Mouse (Mus musculus) lung, embryonic 16.5 days (tissue): ENCODE results near the gene Gpx4. TPM values are rescaled to one million over a fixed set of nuclear protein-coding genes. Genes with fewer than 3 reads are reported as not detected.

ENCODE experiments used
- ATAC-seq: fragments of 200-750 bp; cut with Nextera tagmentation; 2 replicates; pipeline ENCODE4 v1.8.0; 2017; ENCODE audit warnings: low read depth, mild to moderate bottlenecking, moderate library complexity
- H3K27ac ChIP-seq: fragments of 300-500 bp; sonication (generic); 2 replicates; pipeline ENCODE4 v1.5.1; 2014; ENCODE audit warnings: mild to moderate bottlenecking, control low read depth, low read length
- H3K27me3 ChIP-seq: fragments of 300-500 bp; sonication (generic); 2 replicates; pipeline ENCODE4 v1.6.1; 2014; ENCODE audit warnings: low read depth, low read length, mixed read lengths; ENCODE audit not compliant: control insufficient read depth, insufficient read depth
- H3K36me3 ChIP-seq: fragments of 300-500 bp; sonication (generic); 2 replicates; pipeline ENCODE4 v1.6.1; 2014; ENCODE audit warnings: low read length; ENCODE audit not compliant: control insufficient read depth, insufficient read depth
- H3K4me1 ChIP-seq: fragments of 300-500 bp; sonication (generic); replicated peaks from 2 replicates; pipeline ENCODE4 v1.6.1; 2014; ENCODE audit warnings: low read length, mixed read lengths; ENCODE audit not compliant: control insufficient read depth, insufficient read depth
- H3K4me2 ChIP-seq: fragments of 300-500 bp; sonication (generic); 2 replicates; pipeline ENCODE4 v1.6.1; 2014; ENCODE audit warnings: low read depth, low read length, control low read depth
- H3K4me3 ChIP-seq: fragments of 300-500 bp; sonication (generic); 2 replicates; pipeline ENCODE4 v1.5.1; 2014; ENCODE audit warnings: mild to moderate bottlenecking, low read length, control low read depth
- H3K9ac ChIP-seq: fragments of 300-500 bp; sonication (generic); 2 replicates; pipeline ENCODE4 v1.6.1; 2014; ENCODE audit warnings: low read length, control low read depth
- H3K9me3 ChIP-seq: fragments of 300-500 bp; sonication (generic); 2 replicates; pipeline ENCODE4 v1.6.1; 2016; ENCODE audit warnings: low read length; ENCODE audit not compliant: control insufficient read depth
- WGBS: fragments of 180-500 bp; shearing (Covaris S2); extraction: QIAGEN DNeasy Blood & Tissue Kit; methylation state at CpG from one replicate; pipeline ENCODE4 v1.1.7; 2014; 5-methylcytosine and 5-hydroxymethylcytosine counted together
- polyA plus RNA-seq: library from polyadenylated mRNA; unstranded; fragments of >200 nt; fragmentation: Nextera tagmentation; extraction: Ambion mirVana; gene quantifications from 2 replicates; pipeline ENCODE4 v1.2.1, GENCODE M21; 2015

The Gpx4 gene
- polyA plus RNA-seq, 1 experiment from 2014 or later, result 554 TPM

DNA sequence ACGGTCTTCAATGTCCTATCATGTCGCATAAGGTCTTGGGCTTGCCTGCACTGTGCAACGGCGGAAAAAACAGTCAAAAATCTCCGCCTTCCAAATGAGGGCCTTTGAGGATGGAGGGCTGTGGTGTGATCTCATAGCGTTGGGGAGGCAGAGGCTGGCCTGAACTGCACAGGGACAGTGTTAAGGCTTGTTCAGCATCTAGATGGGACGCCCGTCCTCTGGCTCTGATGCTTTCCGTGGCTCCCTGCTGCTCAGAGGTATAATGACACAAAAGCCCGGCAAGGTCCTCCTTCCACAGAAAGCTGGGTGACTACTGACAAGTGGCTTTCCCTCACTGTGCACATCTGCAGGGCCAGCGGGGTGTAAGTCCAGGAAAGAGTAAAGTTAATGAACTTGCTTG lies 26.8 kb upstream of the Gpx4 start:
- peak overlapping the region; percentile 27; the same call in 1 of the 2 replicates for H3K27ac ChIP-seq
- peak overlapping the region; percentile 53 for H3K4me2 ChIP-seq
- H3K4me1 ChIP-seq, result peaks cover 31% of the 10 kb centered on the region
- WGBS, result 29% methylated on average over 11 of the region's 11 CpGs
- no peaks in the 10 kb centered on the region for H3K36me3 ChIP-seq
- peaks cover 2% of the 10 kb centered on the region; the same call in 1 of the 2 replicates for H3K27me3 ChIP-seq
- no peaks in the 10 kb centered on the region for H3K9me3 ChIP-seq
- H3K9ac ChIP-seq, result peak overlapping the region; percentile 61
- peak overlapping the region; percentile 37 for H3K4me3 ChIP-seq
- ATAC-seq, result no peak

DNA sequence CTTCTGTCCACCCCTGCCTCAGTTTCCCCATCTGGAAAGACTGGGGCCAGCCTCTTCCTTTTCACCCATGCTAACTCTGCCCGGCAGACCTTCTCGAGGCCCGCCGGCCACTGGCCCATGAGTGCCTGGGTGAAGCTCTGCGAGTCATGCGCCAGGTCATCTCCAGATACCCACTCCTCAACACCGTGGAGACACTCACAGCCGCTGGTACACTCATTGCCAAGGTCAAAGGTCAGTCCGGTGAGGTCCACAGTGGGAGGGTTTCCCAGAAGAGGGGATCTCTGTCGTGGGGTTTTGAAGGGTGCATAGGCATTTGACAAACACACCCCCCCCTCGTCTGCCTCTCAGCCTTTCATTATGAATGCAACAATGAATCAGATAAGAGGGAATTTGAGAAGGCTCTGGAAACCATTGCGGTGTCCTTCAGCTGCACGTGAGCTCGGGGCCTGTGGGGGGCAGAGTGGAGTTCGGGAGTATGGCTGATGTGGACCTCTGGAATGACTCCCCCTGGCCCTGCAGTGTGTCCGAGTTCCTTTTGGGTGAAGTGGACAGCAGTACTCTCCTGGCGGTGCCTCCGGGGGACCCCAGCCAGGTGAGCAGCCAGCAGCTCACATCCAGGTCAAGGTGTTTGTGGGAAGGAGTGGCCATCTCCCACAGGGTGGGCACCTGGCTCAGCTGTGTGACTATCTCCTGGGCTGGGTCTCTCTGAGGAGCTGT lies 26.2 kb upstream of the Gpx4 start:
- peak overlapping the region; percentile 37; the same call in 1 of the 2 replicates for H3K4me3 ChIP-seq

DNA sequence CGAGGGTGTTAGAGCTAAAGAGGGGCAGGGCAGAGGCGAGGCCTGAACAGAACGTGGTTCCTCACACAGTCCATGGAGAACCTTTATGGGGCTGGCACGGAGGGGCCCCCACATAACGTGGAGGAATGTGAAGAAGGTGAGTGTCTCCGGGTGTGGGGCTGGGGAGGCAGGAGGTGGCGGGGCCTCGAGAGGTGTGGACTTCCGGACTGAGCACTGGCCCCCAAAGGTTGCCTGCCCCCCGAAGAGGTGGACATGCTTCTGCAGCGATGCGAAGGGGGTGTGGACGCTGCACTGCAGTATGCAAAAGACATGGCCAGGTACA lies 25.7 kb upstream of the Gpx4 start:
- Histone ChIP-seq H3K4me2 (no peak overlapping the region), H3K27ac (no peak overlapping the region), H3K4me3 (no peak overlapping the region), H3K9ac (no peak overlapping the region), H3K4me1 (peaks cover 25% of the 10 kb centered on the region), H3K27me3 (no peaks in the 10 kb centered on the region), H3K9me3 (no peaks in the 10 kb centered on the region), H3K36me3 (no peaks in the 10 kb centered on the region)
- no peak for ATAC-seq
- WGBS, result 83% methylated on average over 13 of the region's 13 CpGs

More for the DNA sequence above, 26.2 kb upstream of the Gpx4 start:
- no peak for ATAC-seq
- Histone ChIP-seq H3K4me1 (peaks cover 29% of the 10 kb centered on the region), H3K27ac (no peak overlapping the region), H3K36me3 (no peaks in the 10 kb centered on the region), H3K9me3 (no peaks in the 10 kb centered on the region), H3K9ac (0 out of 2 replicates have a peak overlapping the region, but pooled peaks have one; percentile 23), H3K27me3 (no peaks in the 10 kb centered on the region), H3K4me2 (peak overlapping the region; percentile 53)
- WGBS, result 73% methylated on average over 18 of the region's 18 CpGs

DNA sequence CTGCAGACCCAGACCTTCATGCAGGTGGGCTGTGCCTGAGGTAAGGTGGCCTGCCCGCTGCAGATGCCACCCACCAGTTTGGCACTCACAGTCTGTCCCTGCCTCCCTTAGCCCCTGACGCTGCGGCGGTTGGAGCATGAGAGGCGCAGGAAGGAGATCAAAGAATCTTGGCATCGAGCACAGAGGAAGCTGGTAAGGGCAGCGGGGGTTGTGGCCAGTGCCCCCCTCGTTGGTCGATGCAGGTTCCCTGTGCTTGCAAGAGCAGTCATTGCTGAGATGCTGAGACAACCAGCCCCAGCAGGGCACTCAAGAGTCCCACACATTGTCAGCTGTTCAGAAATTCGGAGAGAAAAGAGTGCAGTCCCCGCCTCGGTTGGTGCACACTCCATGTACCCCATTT lies 24.8 kb upstream of the Gpx4 start:
- no peak overlapping the region for H3K27ac ChIP-seq
- H3K4me3 ChIP-seq, result no peak overlapping the region
- H3K27me3 ChIP-seq, result no peaks in the 10 kb centered on the region
- H3K36me3 ChIP-seq, result no peaks in the 10 kb centered on the region
- peaks cover 20% of the 10 kb centered on the region for H3K4me1 ChIP-seq
- WGBS, result 88% methylated on average over 12 of the region's 12 CpGs
- no peak for ATAC-seq
- H3K9ac ChIP-seq, result no peak overlapping the region
- no peaks in the 10 kb centered on the region for H3K9me3 ChIP-seq
- no peak overlapping the region for H3K4me2 ChIP-seq

DNA sequence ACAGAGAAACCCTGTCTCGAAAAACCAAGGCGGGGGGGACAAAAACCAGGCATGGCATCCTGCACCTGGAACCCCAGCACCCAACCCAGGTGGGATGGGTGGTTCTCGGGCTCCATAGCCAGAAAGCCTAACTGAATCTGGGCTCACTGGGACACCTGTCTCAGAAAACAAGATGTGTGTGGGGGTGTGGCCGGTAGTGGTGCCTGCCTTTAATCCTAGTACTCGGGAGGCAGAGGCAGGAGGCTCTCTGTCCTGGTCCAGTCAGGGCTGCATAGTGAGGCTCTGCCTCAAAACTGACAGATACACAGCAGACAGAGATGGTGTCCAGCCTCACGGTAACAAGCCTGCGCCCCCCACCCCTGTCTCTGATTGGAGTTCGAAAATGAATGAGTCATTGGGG lies 24.2 kb upstream of the Gpx4 start:
- no peaks in the 10 kb centered on the region for H3K36me3 ChIP-seq
- WGBS, result 95% methylated on average over 8 of the region's 8 CpGs
- ATAC-seq, result no peak
- no peak overlapping the region for H3K27ac ChIP-seq
- H3K4me1 ChIP-seq, result peaks cover 20% of the 10 kb centered on the region
- no peak overlapping the region for H3K4me2 ChIP-seq
- H3K9ac ChIP-seq, result no peak overlapping the region
- no peaks in the 10 kb centered on the region for H3K9me3 ChIP-seq
- no peaks in the 10 kb centered on the region for H3K27me3 ChIP-seq
- H3K4me3 ChIP-seq, result no peak overlapping the region

DNA sequence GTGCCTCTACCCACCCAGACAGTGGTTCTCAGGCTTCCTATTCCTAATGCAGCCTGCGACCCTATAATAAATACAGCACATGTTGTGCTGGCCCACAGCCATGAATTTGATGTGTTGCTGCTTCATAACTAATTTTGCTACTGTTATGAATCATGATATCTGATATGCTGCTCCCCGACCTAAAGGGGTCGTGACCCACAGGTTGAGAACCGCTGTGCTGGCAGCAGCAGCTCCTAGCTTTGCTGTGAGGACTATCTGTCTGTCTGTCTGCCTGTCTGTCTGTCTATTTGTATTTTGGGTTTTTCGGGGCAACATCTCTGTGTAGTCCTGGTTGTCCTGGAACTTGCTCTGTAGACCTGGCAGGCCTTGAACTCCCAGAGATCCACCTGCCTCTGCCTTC lies 23.2 kb upstream of the Gpx4 start:
- WGBS, result 63% methylated on average over 5 of the region's 5 CpGs

DNA sequence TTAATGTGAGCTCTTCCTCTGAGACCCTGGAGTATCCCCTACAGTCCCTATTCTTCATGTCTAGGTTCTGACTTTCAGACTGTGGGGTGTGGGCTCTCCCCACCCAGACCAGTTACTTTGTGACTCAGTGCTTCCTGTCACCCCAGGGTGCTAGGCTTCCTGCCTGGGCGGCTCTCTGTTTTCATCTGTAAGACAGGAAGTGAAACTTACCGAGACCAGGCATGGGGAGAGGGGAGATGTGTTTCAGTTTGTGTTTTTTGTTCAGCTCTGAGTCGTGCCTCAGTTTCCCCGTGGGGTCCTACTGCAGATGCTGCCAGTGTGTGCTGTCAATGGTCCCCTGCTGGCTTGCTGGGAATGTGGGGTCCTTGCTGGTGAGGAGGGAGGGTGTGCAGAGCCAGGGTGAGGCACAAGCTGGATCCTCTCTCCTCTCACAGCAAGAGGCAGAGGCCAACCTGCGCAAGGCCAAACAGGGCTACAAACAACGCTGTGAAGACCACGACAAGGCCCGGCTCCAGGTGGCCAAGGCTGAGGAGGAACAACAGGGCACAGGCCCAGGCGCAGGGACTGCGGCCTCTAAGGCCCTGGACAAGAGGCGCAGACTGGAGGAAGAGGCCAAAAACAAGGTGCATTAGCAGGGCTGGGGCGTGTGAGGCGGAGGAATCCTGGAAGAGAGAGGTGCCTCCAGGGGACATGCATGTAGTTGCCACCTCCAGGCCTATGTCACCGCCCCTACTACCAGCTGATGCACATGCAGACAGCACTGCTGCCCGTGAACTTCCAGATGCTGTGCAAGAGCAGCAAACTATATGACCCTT lies 22.5 kb upstream of the Gpx4 start:
- no peak overlapping the region for H3K4me3 ChIP-seq
- WGBS, result 70% methylated on average over 15 of the region's 15 CpGs
- H3K36me3 ChIP-seq, result no peaks in the 10 kb centered on the region
- H3K4me2 ChIP-seq, result no peak overlapping the region
- H3K27me3 ChIP-seq, result no peaks in the 10 kb centered on the region
- peaks cover 11% of the 10 kb centered on the region for H3K4me1 ChIP-seq
- H3K9me3 ChIP-seq, result no peaks in the 10 kb centered on the region
- no peak for ATAC-seq
- H3K9ac ChIP-seq, result no peak overlapping the region
- H3K27ac ChIP-seq, result no peak overlapping the region

More for the DNA sequence above, 23.2 kb upstream of the Gpx4 start:
- Histone ChIP-seq H3K4me1 (peaks cover 17% of the 10 kb centered on the region), H3K36me3 (no peaks in the 10 kb centered on the region), H3K27ac (no peak overlapping the region), H3K9me3 (no peaks in the 10 kb centered on the region), H3K9ac (no peak overlapping the region), H3K4me2 (no peak overlapping the region), H3K27me3 (no peaks in the 10 kb centered on the region), H3K4me3 (no peak overlapping the region)
- no peak for ATAC-seq

DNA sequence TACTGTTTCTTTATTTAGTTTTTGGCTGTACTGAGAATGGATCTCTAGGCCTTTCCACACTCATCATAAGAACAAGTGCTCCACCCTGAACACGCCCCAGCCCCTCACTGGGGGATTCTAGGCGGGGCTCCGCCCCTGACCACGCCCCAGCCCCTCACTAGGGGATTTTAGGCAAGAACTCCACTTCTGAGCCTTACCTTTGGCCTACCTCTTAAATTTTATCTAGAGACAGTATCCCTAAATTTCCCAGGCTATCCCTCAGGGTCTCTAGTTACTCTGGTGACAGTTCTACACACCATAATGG lies 22.0 kb upstream of the Gpx4 start:
- H3K9ac ChIP-seq, result no peak overlapping the region
- ATAC-seq, result no peak
- H3K4me2 ChIP-seq, result no peak overlapping the region
- H3K36me3 ChIP-seq, result 0 out of 2 replicates have a peak, but pooled peaks cover under 1% of the 10 kb centered on the region
- WGBS, result 60% methylated on average over 4 of the region's 4 CpGs
- peaks cover 10% of the 10 kb centered on the region; the same call in 1 of the 2 replicates for H3K4me1 ChIP-seq
- H3K27ac ChIP-seq, result no peak overlapping the region
- H3K9me3 ChIP-seq, result no peaks in the 10 kb centered on the region
- H3K4me3 ChIP-seq, result no peak overlapping the region
- no peaks in the 10 kb centered on the region for H3K27me3 ChIP-seq

DNA sequence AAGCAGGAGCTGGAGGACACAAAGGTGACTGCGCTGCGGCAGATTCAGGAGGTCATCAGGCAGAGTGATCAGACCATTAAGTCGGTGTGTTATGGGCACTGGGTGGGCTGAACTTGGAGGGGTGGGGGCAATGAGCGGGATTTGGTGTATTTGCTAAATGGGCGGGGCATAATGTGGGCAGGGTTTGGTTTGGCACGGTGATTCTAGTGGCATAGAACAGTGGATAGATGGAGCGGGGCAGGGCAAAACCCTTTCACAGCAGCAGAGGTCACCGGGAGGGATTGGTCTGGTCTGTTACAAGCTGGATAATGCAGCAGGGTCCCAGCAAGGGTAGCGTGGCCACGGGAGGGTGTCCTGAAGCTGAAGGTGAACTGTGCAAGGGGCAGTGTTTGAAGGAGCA lies 21.5 kb upstream of the Gpx4 start:
- no peak for ATAC-seq
- H3K4me3 ChIP-seq, result no peak overlapping the region
- no peak overlapping the region for H3K9ac ChIP-seq
- 75% methylated on average over 10 of the region's 10 CpGs for WGBS
- H3K27me3 ChIP-seq, result no peaks in the 10 kb centered on the region
- no peak overlapping the region for H3K27ac ChIP-seq
- H3K4me2 ChIP-seq, result no peak overlapping the region
- H3K36me3 ChIP-seq, result 0 out of 2 replicates have a peak, but pooled peaks cover 2% of the 10 kb centered on the region
- peaks cover 9% of the 10 kb centered on the region; the same call in 1 of the 2 replicates for H3K4me1 ChIP-seq
- H3K9me3 ChIP-seq, result no peaks in the 10 kb centered on the region
